Mouse (Mus musculus): Measurements from ENCODE around the gene Ttll11. TPM values are rescaled to one million over a fixed set of nuclear protein-coding genes. Genes with fewer than 3 reads are reported as not detected.

Ttll11 gene
- total RNA-seq, 4 experiments from 2014 or later, result 37.3 to 54.3 (median 41.6) TPM

DNA sequence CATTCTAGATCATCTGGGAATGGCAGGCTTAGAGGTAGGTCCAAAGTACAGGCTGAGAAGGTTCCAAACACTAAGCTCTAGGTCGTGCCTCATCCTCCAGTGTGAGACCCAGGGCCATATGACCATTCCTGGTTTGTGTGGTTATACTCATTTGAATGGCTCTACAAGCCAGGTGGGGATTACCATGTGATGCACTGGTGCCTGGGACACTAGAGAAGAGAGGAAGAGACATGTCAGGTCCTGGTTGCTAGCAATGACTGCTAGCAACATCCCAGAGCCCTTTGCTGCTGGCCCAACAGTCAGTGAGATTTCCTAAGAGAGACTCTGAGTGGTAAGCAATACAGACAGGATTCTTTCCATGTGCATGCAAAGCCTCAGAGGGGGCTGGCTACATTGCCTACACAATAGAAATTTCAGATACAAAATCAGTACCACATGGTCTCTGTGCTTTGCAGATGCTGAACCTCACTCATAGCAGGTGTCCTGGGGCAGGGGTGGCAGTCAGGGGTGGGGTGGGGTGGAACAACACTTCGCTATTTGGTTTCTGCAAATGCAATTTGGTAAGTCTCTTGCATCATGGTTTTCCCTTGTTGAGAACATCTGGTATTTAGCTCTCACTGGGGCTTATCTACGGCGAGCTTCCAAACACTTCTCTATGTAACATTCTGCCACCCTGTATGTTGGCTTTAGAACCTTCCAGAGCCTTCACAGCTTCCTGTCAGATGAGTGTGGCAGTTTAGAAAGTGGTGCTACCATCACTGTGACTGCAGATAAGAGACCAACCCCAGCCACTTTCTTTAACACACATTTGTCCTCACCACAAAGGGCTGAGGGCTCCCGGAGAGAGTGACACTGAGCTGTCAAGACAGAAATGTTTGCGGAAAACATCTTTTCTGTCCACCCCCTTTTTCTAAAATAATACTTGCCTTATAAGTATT, 148.5 kb downstream of the Ttll11 start:
- DNase-seq (ENCODE audit: low spot score in 2 of 2), result no peak

DNA sequence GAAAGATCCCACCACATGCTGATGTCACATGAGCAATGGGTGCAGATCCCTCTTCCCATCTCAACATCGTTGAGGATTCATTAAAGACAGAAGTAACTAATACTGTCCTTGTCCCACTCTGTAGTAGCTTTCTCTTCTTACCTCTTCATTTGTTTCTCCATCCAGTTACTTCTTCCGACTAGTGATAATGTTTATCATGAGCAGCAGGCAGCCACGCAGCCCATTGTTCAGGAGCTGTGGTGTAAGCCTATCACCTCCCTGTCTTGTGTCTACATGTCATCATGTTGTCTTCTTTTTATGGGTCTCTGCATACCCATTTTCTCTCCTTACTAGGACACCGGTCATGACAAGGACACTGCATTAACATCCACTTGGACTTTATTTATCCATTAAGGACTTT, 150.6 kb downstream of the Ttll11 start:
- no peak for DNase-seq (ENCODE audit: low spot score in 2 of 2)

DNA sequence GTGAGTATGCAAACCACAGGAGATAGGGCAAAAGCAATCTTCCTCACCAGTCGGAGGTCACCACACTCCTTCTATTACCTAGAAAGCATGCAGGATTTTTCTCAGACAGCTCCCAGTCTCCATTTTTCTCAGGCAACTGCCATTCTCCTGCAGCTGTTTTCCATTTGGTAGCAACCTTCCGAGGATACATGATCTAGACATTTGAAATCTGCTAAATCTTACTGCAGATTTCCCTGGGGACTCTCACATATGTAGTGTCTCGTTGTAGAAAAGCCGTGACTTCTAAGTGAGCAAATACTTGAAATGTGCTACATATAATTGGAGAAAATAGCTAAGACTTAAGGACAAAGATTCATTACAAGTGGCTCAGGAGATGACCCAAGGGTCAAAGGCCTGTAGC, 151.8 kb downstream of the Ttll11 start:
- no peak for DNase-seq (ENCODE audit: low spot score in 2 of 2)

DNA sequence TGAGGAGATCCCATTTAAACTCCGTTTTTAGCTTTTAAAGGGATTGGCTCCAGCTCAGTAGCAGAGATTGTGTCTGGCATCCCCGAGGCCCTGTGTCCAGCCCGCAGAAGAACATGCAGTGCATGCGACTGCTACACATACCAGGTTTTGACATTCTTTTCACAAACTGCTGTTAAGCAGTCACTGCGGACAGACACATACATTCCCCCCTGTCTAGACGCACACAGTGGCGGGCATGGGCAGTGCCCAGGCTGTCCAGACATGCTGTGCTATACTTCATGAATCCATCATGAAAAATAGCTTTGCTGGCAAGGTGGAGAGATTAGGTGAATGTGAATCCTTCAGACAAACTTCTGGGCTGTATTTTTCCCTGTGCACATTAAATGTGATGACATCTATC, 154.6 kb downstream of the Ttll11 start:
- no peak for DNase-seq (ENCODE audit: low spot score in 2 of 2)

DNA sequence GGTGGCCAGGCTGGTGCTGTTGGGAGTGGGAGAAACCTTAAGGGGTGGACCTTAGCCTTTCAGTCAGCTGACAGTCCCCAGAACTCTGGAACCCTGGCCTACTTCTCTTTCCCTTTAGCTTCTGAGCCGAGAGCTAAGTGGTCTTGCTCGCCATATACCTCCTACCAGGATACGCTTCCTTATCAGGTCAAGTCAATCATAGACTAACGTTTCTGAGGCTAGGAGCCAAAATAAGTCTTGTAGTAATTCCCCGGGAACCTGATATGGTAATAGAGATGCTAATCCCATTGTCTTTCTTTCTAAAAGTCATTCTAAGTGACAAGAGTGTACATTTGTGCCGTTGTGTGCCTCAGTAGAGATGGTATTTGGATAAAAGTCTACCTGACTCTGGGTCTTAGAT, 156.1 kb downstream of the Ttll11 start:
- DNase-seq (ENCODE audit: low spot score in 2 of 2), result no peak

DNA sequence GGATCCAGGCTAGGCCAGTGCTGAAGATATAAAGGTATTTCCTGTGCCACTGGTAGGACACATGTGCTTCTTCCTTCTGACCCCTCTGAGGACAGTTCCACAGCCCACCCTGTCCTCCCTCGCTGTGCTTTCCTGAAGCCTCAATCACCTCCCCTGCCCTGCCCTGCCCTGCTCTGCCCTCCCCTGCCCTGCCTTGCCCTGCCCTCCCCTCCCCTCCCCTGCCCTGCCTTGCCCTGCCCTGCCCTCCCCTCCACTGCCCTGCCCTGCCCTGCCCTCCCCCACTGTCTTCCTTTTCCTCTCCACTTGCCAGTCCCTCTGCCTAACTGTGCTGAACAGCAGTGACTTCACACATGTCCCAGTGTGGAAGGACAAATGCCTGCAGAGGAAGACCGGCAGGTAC, 160.8 kb downstream of the Ttll11 start:
- DNase-seq (ENCODE audit: low spot score in 2 of 2), result no peak

DNA sequence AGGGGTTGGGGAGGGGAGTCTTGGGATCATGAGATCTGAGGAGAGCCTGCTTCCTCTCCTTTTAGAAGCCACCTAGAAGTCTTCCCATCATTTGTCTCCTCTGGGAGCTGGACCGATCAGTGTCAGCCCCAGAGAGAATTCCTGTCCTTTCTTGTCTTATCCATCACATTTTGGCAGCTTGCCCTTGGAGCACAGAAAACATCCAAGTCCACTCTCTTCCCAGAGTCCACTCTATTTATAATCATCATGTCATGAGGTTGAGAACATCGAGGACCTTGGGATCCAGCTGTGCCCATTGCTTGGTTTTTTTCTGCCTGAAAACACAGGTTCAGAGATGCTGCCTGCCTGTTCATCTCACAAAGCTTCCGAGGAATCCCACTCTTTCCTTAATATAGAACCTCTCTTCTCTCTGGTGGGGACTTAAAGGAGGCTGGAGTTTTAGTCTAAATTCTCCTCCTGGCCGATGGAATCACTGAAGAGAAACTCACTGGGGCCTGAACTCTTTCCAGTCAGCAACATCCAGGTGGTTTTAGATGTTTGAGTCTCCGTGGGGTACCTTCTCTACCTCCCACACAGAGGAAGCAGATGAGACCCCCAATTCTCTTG, 163.6 kb downstream of the Ttll11 start:
- DNase-seq (ENCODE audit: low spot score in 2 of 2), result no peak

DNA sequence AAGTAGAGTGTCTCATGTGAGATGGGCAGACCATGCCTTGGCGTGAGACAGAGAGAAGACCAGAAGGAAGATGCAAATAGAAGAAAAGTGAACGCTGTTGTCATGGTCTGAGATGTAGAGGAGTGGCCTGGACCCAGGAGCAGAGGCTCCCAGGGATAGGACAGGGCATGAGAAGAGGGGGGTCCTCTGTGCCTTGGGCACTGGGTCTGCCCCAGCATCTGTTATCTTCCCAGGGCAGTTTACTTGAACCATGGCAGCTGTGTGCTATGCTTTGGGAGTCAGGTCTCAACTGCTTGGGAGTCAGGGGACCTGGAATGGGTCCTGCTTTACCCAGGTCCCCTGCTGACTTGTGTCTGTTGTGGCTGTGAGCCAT, 167.2 kb downstream of the Ttll11 start:
- DNase-seq (ENCODE audit: low spot score in 2 of 2), result no peak

DNA sequence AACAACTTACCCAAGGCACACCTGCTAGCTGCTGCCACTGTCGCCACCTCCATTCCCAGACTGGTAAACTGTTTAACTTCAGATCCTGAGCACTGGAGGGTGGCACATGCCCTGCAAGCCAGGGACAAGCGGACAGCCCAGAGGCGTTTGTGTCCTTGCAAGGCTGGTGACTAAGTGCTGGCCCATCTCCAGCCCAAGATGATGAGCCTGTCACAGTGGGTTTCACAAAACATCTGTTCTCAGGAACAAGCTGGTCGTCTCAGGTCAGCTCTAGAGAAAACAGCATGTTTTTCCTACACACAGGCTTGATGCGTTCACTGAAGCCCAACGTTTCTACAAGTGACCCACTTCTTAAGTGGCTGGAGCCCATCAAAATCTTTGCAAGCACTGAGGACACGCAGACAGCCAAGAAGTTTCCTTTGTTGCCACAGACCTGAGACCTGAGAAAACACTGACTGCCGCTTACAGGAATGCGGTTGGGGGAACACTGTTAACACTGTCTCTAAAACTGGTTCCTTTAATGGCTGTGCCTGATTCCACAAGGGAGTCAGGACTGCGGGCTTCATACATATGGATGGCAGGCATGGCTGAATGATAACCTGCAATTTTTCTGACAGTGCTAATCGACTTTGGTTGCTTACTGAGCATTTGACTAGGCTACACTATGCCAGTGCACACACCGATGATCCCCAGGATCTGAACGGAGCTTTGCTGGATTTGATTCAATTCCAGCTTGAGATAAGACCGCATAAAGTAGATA, 167.7 kb downstream of the Ttll11 start:
- no peak for DNase-seq (ENCODE audit: low spot score in 2 of 2)

DNA sequence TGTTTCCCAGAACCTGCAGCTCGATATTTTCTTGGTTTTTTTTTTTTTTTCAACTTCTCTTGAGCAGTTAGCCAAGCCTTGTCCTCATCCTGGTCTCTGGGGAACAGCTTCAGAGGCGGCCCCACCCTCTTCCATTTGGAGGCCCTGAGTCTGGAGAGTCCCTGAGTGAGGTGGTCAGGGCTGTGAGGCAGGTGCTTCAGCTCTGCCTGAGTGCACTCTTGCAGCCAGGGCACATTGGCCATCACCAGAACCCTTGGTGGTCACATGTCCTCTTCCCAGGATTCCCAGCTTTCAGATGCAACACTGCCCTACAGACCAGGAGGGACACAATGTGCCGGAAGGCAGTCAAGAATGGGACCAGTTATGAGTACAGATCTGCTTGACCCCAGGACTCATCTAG, 169.7 kb downstream of the Ttll11 start:
- no peak for DNase-seq (ENCODE audit: low spot score in 2 of 2)

DNA sequence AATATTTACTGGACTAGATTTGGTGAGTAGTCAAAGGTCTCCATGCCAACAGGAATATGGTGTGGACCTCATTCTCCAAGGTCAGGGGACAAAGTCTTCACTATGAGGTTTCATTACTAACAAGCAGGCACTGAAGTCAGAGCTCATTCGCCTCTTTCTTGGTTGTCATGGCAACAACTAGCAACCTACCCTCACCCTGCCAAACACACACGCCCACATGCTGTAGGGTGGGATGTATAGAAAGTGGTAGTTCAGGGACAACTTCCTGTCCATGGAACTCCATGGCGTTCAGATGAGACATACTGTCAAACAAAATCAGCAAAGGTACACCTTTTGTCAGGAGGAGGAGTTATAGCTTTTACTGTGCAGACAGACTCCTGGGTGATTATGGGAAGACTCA, 170.6 kb downstream of the Ttll11 start:
- peak in 1 of 2 experiments; percentile 43 for DNase-seq (ENCODE audit: low spot score in 2 of 2)

DNA sequence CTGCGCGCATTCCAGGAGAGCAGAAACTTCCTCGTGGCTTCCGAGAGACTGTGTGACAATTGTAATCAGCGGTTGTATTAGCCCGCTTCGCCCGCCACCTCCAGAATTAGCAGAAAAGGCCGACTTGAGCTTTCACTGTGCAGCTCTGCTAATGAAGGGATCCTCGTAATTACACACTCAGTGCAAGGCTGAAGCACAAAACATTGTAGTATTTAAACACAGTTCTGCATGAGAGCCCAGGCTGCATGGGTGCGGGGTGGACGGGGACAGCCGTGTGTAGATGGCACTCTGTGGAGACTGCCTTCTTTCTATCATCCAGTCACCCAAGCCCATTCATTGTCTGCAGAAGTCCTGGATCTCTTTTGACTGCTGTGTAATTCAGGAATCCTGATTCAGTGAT, 173.8 kb downstream of the Ttll11 start:
- DNase-seq (ENCODE audit: low spot score in 2 of 2), result no peak

DNA sequence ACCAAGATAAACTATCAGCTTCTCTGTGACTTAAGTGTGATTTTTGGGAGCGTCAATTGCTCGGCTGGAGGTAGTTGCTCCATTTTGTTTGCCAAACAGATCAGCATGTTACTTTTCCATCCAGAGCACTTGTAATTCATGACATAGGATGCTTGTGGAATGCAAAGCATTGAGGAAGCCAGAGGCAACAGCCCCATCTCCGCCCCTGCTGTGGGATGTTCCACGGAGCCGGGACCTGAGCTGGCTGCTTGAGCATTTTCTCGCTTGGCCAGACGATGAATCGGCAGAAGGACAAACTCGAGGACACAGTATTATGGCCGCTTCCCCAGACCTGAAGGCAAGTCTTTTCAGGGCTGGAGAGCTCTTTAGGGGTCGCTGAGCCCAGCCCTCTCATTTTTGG, 176.6 kb downstream of the Ttll11 start:
- no peak for DNase-seq (ENCODE audit: low spot score in 2 of 2)

DNA sequence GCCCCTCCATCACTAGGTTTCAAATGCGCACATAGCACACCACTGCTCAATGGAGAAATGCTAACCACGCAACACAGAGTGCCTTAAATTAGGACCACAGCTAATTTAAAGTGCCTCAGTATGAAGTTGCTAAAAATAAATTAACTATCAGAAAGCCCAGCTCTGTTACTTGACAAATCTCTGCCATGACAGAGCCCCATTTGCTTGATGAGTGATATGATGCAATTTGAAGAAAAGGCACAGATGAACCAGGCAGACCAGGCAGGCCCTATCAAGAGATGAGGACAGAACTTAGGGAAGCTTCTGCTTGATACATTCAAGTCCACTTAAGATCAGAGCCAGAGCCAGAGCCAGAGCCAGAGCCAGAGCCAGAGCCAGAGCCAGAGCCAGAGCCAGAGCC, 178.0 kb downstream of the Ttll11 start:
- DNase-seq (ENCODE audit: low spot score in 2 of 2), result no peak

DNA sequence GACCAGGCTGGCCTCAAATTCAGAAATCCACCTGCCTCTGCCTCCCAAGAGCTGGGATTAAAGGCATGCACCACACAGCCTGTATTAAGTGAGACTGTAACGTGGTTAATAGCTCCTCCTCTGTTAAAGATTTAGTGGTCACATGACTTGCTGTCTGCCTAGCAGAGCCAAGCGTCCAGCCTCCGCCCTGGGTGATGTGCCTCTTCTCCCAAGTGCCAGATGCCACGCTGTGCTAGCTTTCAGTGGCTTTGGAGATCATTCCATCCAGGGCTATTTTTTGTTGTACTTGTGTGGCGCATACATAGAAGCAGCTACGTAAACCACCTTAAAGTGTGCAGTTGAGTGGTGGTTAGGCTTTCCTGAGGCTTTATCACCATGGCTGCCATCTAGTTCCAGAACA, 180.6 kb downstream of the Ttll11 start:
- no peak for DNase-seq (ENCODE audit: low spot score in 2 of 2)

DNA sequence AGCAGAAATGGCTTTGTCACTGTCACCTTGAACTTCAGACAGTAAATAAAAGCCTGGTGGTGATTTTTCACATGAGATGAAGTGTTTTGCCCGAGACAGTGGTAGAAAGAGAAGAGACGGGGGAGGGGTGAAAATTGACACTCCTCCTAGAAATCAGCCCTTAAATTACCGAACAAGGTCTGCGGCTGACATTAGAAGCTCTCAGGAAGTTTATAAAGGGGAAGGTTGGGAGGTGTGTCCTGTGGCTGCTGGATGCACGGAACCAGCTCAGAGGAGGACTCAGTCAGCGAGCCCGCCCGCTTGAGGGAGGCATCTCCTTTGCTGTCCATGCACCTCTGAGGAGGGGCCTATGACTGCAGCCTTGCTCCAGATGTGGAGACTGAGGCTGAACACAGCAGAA, 181.7 kb downstream of the Ttll11 start:
- DNase-seq (ENCODE audit: low spot score in 2 of 2), result no peak

DNA sequence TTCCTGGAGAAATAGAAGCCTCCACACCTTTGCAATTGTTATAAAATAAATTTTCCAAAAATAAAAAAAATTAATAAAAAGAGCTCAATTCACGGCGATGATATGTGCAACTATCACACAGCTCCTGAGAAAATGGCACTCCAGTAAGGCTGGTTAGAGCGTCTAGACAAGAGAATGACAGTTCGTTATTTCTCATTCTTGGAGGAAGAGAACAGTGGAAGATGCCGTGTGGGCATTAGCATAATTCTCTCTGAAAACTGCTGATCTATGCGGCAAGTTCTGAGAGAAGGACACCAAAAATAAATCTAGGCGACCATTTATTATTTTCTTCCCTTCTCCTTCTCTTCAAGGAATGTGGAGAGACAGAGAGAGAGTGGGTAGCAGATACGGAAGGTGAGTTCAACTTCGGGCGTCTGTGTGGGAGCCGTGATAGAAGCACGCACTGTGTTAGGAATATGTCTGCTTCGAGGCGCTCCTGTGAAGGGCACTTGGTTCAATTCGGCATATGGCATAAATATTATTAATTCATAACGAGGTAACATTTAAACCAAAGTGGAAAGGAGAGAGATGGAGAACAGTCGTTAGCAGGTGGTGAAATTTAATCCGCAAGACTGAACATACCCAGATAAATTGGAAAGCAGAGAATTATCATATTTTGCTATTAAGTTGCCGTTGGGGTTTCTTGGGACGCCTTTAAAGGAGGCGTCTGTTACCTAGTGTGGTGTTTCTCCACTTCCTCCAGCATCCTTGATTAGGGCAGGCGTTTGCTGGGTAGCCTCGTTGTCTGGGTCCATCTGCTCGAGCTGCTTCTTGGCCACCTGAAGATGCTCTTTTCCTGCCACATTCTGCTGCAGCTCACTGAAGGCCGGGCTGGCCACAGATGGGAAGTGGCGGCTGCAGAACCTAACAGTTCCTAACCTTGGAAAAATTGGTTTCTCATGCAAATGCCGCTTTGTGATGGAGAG, 190.1 kb downstream of the Ttll11 start:
- DNase-seq (ENCODE audit: low spot score in 2 of 2), result no peak

DNA sequence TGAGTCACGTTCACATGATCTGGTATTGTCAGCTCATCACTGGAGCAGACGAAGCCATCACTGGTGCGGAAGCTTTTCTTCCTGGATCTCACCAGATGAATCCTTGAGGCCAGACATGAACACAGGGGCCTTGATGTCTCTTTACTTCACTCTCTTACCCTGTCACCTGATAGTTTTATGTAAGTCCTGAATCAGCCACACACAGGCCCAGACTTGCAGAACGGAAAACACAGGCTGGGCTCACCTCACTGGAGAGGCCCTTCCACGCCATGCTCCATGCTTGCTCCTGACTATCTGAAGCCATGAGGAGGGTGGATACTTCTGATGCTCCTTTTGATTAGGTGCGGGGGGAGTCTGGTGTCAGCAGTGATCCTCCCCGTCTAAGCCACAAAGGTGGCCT, 193.8 kb downstream of the Ttll11 start:
- no peak for DNase-seq (ENCODE audit: low spot score in 2 of 2)

DNA sequence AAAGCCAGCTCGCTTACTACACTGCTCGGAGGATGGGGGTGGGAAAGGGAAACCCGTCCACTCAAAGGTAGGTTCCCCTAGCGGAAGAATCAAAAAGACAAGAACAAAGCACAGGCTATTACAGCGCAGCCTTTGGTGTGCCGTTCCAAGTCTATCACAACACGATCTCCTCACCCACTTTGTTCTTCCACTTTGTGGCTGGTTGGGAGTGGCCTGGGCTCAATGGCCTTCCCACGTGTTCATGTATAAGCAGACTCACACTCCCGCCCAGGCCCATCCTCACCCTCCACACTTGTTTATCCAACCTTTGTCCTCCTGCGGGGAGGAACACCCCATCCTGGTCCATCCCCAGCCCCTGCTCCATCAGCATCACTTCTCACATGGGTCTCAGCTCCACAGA, 196.3 kb downstream of the Ttll11 start:
- no peak for DNase-seq (ENCODE audit: low spot score in 2 of 2)

DNA sequence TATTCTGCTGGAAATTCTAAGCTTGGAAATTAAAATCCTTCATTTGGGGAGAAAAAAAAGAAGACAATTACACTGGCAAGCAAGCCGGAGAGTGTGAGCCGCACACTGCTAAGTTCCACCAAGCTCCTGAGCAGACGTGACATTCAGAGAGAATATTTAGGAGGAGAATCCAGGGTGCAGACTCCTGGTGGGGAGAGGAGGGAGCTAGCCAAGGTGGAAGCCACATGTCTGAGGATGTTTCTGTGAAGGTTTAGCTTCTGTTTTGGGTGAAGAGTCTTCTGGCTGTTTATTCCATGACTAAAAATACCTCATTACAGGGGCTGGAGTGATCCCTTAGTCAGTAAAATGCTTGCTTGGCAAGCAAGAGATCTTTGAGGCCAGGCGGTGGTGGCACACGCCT, 200.4 kb downstream of the Ttll11 start:
- DNase-seq (ENCODE audit: low spot score in 2 of 2), result peak in 1 of 2 experiments; percentile 54

DNA sequence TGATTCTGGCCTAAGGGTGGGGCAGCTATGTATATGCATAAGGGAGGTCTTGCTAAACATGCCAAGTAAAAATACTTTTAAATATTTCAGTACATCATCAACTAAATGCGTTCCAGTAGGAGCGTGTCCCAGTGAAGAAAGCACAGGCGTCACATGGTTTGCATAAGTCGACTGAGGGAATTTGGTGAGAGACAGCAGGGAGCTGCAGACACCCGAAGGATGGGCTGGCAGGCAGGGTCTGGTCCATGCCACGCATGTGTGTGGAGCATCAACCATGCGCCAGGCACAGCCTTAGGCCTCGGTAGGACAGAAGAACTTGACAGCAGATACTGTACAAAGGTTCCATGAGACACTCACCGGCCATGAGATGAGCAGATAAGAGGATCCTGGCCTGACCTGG, 202.8 kb downstream of the Ttll11 start:
- DNase-seq (ENCODE audit: low spot score in 2 of 2), result no peak

Measured in left cerebral cortex, adult 8-10 months (tissue).